Mouse (Mus musculus): ENCODE results near the gene Sat2.

DNA sequence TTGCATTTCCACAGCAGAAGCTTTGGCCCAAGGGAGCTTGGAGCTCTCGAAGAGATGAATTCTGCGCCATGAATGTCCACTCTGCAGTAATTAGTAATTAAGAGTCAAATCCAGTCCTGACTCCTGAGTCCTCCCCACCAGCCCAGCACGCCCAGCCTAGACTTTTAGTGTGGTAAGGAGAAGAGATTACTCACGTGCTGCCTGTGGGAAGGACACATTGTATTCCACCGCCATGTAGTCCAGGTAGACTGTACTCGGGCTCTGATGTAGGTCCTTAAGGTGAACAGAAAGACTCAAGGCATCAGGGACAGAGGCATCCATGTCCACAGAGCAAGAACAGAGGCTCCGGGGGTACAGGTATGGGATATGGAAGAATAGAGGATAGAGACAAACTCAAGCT lies 43.0 kb downstream of the Sat2 start:
- TF ChIP-seq CTCF (conservative IDR thresholded peaks at IDR 0.05; ENCODE audit: low read length): no peak
- no peak for TF ChIP-seq NANOG (IDR thresholded peaks at IDR 0.05; ENCODE audit: borderline replicate concordance, low read length)
- TF ChIP-seq POU5F1 (IDR thresholded peaks at IDR 0.05; ENCODE audit: borderline replicate concordance, low read length): no peak

Data from E14TG2a.4 (cell line).